Mouse (Mus musculus) spleen, adult 2 months (tissue): ENCODE measurements around the gene Gm17949. TPM values are rescaled to one million over a fixed set of nuclear protein-coding genes. Genes with fewer than 3 reads are reported as not detected.

Source experiments
- DNase-seq, 2 experiments: peaks; one replicate each; pipeline versions ENCODE4 v3.0.0 to v3.0.0-alpha.2; 2012 to 2021; ENCODE audit warnings: low spot score in 2 of 2, low read depth in 1 of 2
- H3K27ac ChIP-seq: fragments of 200-500 bp; 2 replicates; pipeline ENCODE4 v1.5.1; 2012; ENCODE audit warnings: low read length, inconsistent platforms; ENCODE audit not compliant: insufficient read depth
- H3K27me3 ChIP-seq: fragments of 200-500 bp; 2 replicates; pipeline ENCODE4 v1.6.1; 2012; ENCODE audit warnings: mild to moderate bottlenecking, moderate library complexity, low read length, inconsistent platforms; ENCODE audit not compliant: control insufficient read depth, insufficient read depth
- H3K36me3 ChIP-seq: fragments of 200-500 bp; 2 replicates; pipeline ENCODE4 v1.6.1; 2012; ENCODE audit warnings: mild to moderate bottlenecking, low read length, inconsistent platforms; ENCODE audit not compliant: control insufficient read depth, insufficient read depth
- H3K4me1 ChIP-seq: fragments of 200-500 bp; 2 replicates; pipeline ENCODE4 v1.6.1; 2011; ENCODE audit warnings: inconsistent platforms; ENCODE audit not compliant: control insufficient read depth, insufficient read depth, insufficient read length
- H3K4me3 ChIP-seq: fragments of 200-500 bp; 2 replicates; pipeline ENCODE4 v1.5.1; 2011; ENCODE audit warnings: mild to moderate bottlenecking, inconsistent platforms; ENCODE audit not compliant: insufficient read depth, insufficient read length; ENCODE audit errors: extremely low read depth
- CTCF ChIP-seq: fragments of 200-500 bp; IDR thresholded peaks from 2 replicates; pipeline ENCODE4 v1.5.1; 2011; ENCODE audit warnings: mild to moderate bottlenecking, inconsistent platforms; ENCODE audit not compliant: insufficient read depth, insufficient read length, insufficient replicate concordance; ENCODE audit errors: extremely low read depth
- POLR2A ChIP-seq: fragments of 200-500 bp; IDR thresholded peaks from 2 replicates; pipeline ENCODE4 v1.6.1; 2011; ENCODE audit warnings: low read depth, low read length, inconsistent platforms
- WGBS: fragments of 180-500 bp; shearing (Covaris S2); methylation state at CpG from one replicate; pipeline ENCODE4 v1.1.7; 2018; 5-methylcytosine and 5-hydroxymethylcytosine counted together
- polyA plus RNA-seq: library from polyadenylated mRNA; depleted of rRNA; stranded (reverse); fragments of >200 nt; gene quantifications from 2 replicates; pipeline ENCODE4 v1.2.3, GENCODE M21; 2012

The Gm17949 gene
- polyA plus RNA-seq, 1 experiment, result 0.07 TPM

- TF ChIP-seq CTCF (no peak), POLR2A (no peak)
- peaks cover 21% of the 10 kb centered on the region for H3K36me3 ChIP-seq
- no peaks in the 10 kb centered on the region; the same call in 1 of the 2 replicates for H3K4me1 ChIP-seq
- 95% methylated on average over 9 of the region's 9 CpGs for WGBS
- H3K27ac ChIP-seq, result no peak overlapping the region
- no peak overlapping the region for H3K4me3 ChIP-seq
- DNase-seq, result no peak
- no peaks in the 10 kb centered on the region for H3K27me3 ChIP-seq
These were observed 11.9 kb upstream of the Gm17949 start for GRCm38 (mm10) chr17:56999414-56999813.

DNA sequence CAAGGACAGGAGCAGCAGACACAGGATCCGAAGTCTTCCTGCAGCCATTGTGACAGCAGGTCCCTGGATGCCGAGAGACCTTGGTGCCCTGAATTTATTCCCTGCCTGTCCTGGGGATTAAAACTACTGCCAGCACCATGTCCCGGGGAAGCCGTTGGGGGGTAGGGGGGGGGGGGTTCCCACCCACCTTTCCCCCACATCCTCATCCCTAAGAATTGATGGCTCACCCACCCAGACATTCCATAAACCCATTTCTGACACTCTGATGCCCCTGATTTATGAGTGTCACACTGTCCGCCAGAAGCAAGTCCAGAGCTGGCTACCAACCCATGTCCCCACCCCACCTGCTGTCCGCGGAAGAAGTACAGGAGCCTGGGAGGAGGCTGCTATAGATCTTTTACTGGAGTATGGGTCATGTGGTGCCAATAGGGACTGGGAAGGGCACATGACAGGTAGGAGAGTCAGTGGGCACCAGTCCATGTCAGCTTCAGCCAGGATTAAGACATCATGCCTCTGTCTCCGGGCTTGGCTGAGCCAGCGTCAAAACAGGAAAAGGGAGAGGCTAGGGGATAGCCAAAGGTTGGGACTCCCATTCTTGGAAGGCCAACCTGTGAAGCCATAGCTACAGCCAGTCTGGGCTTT, 11.2 kb upstream of the Gm17949 start, which contains the start of gene Pspn:
Pspn (minus strand) TSS at position 51 of the 642 bp plus-strand sequence.
- no peak within 1 kb of the TSS for H3K4me3 ChIP-seq
- TF ChIP-seq CTCF (no peak), POLR2A (no peak)
- H3K4me1 ChIP-seq, result no peaks in the 10 kb centered on the region; the same call in 1 of the 2 replicates
- no peaks in the 10 kb centered on the region for H3K27me3 ChIP-seq
- peaks cover 19% of the 10 kb centered on the region for H3K36me3 ChIP-seq
- H3K27ac ChIP-seq, result no peak within 1 kb of the TSS
- DNase-seq, result no peak
- WGBS, result 89% methylated on average over 9 of the region's 9 CpGs

- peaks cover 14% of the 10 kb centered on the region for H3K36me3 ChIP-seq
These were observed 10.0 kb upstream of the Gm17949 start for GRCm38 (mm10) chr17:57001228-57001627.

DNA sequence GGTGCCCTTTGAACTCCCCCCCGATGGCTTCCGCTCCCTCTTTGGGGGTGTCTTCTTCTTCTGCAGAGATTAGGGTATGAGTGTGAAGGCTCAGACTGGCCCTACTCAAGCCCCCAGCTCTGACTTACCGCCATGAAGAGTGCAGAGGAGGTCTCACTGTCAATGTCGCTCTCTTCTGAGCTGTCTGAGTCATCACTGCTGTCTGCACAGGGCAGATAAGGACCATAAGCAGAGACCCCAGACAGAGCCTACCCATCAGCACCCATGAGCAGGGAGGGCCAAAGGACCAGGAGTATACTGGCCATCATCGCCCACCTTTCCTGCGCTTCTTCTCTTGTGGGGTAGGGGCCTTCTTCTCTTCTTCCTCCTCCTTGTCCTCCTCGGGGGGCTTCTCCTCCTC, 7.3 kb upstream of the Gm17949 start:
- TF ChIP-seq CTCF, result no peak
- no peak for TF ChIP-seq POLR2A
- no peaks in the 10 kb centered on the region for H3K4me1 ChIP-seq
- H3K4me3 ChIP-seq, result no peak overlapping the region
- peaks cover 23% of the 10 kb centered on the region for H3K36me3 ChIP-seq
- H3K27ac ChIP-seq, result no peak overlapping the region
- no peaks in the 10 kb centered on the region for H3K27me3 ChIP-seq
- 90% methylated on average over 7 of the region's 7 CpGs for WGBS
- DNase-seq, result no peak

More at GRCm38 (mm10) chr17:57001228-57001627, 10.0 kb upstream of the Gm17949 start:
- no peak for TF ChIP-seq CTCF
- TF ChIP-seq POLR2A, result no peak
- WGBS, result 80% methylated on average over 8 of the region's 8 CpGs
- no peak overlapping the region for H3K4me3 ChIP-seq
- H3K27ac ChIP-seq, result no peak overlapping the region
- no peaks in the 10 kb centered on the region; the same call in 1 of the 2 replicates for H3K4me1 ChIP-seq
- no peak for DNase-seq
- H3K27me3 ChIP-seq, result no peaks in the 10 kb centered on the region

DNA sequence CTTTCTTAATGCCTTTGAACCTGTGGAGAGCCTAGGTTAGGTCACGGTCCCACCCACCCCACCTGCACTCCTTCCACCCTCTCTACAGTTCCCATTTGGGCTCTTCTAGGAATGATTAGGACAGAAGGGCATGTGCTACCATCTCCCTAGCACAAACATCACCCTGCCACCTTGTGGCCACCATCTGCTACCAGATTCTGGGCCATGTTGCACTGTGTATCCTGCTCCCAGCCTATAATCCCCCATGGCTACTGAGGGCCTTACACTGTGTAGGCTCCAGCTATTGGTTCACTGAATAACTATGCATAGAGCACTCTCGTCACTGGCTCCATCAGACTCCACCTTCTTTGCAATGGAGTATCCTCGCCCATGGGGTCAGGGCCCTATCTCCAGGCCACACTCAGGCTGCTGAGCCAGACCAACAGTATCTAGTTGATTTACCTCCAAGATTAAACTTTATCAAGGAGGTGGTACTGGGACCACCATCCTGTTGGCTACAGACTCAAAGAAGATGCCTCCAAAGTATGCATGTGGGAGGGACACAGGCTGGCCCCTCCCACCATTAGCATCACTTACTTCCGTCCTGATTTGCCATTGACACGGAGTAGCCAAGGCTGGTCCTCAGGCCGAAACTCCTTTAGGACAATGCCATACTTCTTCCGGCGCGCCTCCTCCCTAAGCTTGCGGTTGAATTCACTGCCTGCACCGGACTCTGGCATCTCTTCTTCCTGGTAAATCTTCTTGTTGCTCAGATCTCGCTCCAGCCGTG, 3.9 kb upstream of the Gm17949 start:
- Histone ChIP-seq H3K4me3 (no peak overlapping the region), H3K27ac (no peak overlapping the region), H3K36me3 (peaks cover 23% of the 10 kb centered on the region), H3K27me3 (no peaks in the 10 kb centered on the region), H3K4me1 (peaks cover 4% of the 10 kb centered on the region; the same call in 1 of the 2 replicates)
- DNase-seq, result no peak
- 93% methylated on average over 13 of the region's 13 CpGs for WGBS
- TF ChIP-seq CTCF (no peak), POLR2A (no peak)

DNA sequence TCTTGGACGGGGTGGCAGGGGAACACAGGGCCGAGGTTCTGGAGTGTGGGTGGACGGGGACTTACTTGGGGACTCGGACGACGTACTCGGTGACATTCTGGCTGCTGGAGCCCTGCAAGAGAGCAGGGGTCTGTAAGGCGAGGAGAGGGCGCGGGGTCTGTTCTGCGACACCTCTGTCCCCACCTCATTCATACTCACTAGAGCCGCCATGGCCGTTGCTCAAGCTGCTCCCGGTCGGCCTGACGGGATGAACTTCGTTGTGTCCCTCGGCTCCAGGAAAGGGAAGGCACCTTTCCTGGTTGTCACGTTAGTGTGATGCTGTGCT, 396 bp upstream of the Gm17949 start:
- TF ChIP-seq POLR2A (no peak), CTCF (no peak)
- under 1% methylated on average over 19 of the region's 19 CpGs for WGBS
- Histone ChIP-seq H3K4me3 (peak overlapping the region; percentile 98), H3K4me1 (peaks cover 4% of the 10 kb centered on the region; the same call in 1 of the 2 replicates), H3K27me3 (no peaks in the 10 kb centered on the region), H3K36me3 (peaks cover 9% of the 10 kb centered on the region), H3K27ac (peak overlapping the region; percentile 89)
- DNase-seq, result no peak

DNA sequence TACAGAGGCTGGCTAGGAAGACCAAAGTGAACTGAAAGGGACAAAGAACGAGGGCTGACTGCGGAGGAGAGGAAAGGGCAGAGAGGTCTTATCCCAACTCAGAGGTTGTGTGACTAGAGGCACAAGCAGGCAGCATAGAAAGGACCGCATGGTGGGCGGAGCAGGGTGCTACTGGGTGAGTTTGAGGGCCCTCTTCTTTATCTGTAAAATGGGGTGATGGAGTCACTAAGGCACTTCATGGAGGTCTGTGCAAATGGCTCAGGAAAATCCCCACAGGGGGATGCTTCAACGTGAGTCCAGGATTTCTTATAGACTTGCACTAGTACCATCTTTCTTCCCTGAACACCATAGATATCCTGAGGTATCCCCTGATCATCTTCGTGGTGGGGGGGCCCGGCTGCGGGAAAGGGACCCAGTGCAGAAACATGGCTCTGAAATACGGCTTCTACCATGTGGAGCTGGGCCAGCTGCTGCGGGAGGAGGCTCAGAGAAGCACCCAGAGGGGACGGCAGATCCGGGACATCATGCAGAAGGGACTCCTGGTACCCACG, 1.1 kb downstream of the Gm17949 start:
- Histone ChIP-seq H3K4me1 (peaks cover 4% of the 10 kb centered on the region; the same call in 1 of the 2 replicates), H3K27ac (no peak overlapping the region), H3K27me3 (no peaks in the 10 kb centered on the region), H3K36me3 (peaks cover 3% of the 10 kb centered on the region), H3K4me3 (peak overlapping the region; percentile 71; the same call in 1 of the 2 replicates)
- WGBS, result 85% methylated on average over 13 of the region's 13 CpGs
- DNase-seq, result no peak
- TF ChIP-seq POLR2A (no peak), CTCF (no peak)
